In genomic region chr5:36948831-36949230, GRCm38 (mm10) we compare ENCODE assay signal across 9 mouse cellular contexts. TPM values are rescaled to one million over a fixed set of nuclear protein-coding genes. Genes with fewer than 3 reads are reported as not detected.
DNase-seq lines count a peak whose midpoint lies in the region; ATAC-seq and TF ChIP-seq lines count a peak whose summit lies in the region.
"Had no signal": no experiment of that assay in that cellular context is flagged by ENCODE, and none has a peak within 500 bp of the region (broad histone marks: within the 10 kb centered on the region; RNA-seq: fewer than 3 reads in every experiment).

No protein-coding gene starts in this region.

- ATAC-seq in CD4-positive, CD25-positive, alpha-beta regulatory T cell, adult 4 months = no peak
- ATAC-seq in hindbrain, embryonic 13.5 days (ENCODE audit: low FRiP score) = peak; percentile 27; the same call in 1 of the 2 replicates
- ATAC-seq in midbrain, embryonic 15.5 days (replicated peaks) = 0 out of 2 replicates have a peak, but pooled peaks have one; percentile 13

- H3K36me3 ChIP-seq in hindbrain, embryonic 13.5 days = peaks cover 13% of the 10 kb centered on the region; the same call in 1 of the 2 replicates
- H3K36me3 ChIP-seq in midbrain, embryonic 15.5 days (replicated peaks) = no peaks in the 10 kb centered on the region
- H3K36me3 ChIP-seq: limb, embryonic 13.5 days had no signal

- no peak overlapping the region for H3K4me3 ChIP-seq in bone marrow macrophage, adult 2 months (ENCODE audit: insufficient read depth, low read length)
- no peak overlapping the region for H3K4me3 ChIP-seq in embryonic fibroblast, embryonic 13.5 days (ENCODE audit: insufficient read depth, low read length)
- H3K4me3 ChIP-seq in hindbrain, embryonic 13.5 days = no peak overlapping the region
- H3K4me3 ChIP-seq in midbrain, embryonic 15.5 days = no peak overlapping the region
- H3K4me3 ChIP-seq: limb, embryonic 13.5 days had no signal

- no peak overlapping the region for H3K9ac ChIP-seq in hindbrain, embryonic 13.5 days
- H3K9ac ChIP-seq in midbrain, embryonic 15.5 days = no peak overlapping the region
- H3K9ac ChIP-seq: limb, embryonic 13.5 days had no signal

- intact Hi-C loops in left cerebral cortex, postnatal 25 days (cut with DNase I) = loop anchor here (5.0 kb wide), 1 partner anchor 112 kb away; no protein-coding TSS in a partner anchor

- WGBS in hindbrain, embryonic 13.5 days = 11% methylated on average over 3 of the region's 3 CpGs
- WGBS in midbrain, embryonic 15.5 days = 10% methylated on average over 3 of the region's 3 CpGs

- peak; percentile 80 for TF ChIP-seq CTCF in bone marrow macrophage, adult 2 months (IDR thresholded peaks at IDR 0.05; ENCODE audit: low read depth, low read length)
- TF ChIP-seq CTCF in embryonic fibroblast, embryonic 13.5 days (IDR thresholded peaks at IDR 0.05; ENCODE audit: borderline replicate concordance, insufficient read depth, low read length) = peak; percentile 97

- no peaks in the 10 kb centered on the region for H3K4me1 ChIP-seq in bone marrow macrophage, adult 2 months (ENCODE audit: control insufficient read depth, insufficient read depth, low read length)
- no peaks in the 10 kb centered on the region for H3K4me1 ChIP-seq in embryonic fibroblast, embryonic 13.5 days (ENCODE audit: control insufficient read depth, insufficient read depth, low read length)
- peaks cover 19% of the 10 kb centered on the region for H3K4me1 ChIP-seq in hindbrain, embryonic 13.5 days (replicated peaks)
- peaks cover 18% of the 10 kb centered on the region for H3K4me1 ChIP-seq in midbrain, embryonic 15.5 days
- H3K4me1 ChIP-seq: limb, embryonic 13.5 days had no signal

- H3K4me2 ChIP-seq in hindbrain, embryonic 13.5 days = no peak overlapping the region
- H3K4me2 ChIP-seq in midbrain, embryonic 15.5 days = no peak overlapping the region
- H3K4me2 ChIP-seq: limb, embryonic 13.5 days had no signal

- peaks cover 9% of the 10 kb centered on the region; the same call in 1 of the 2 replicates for H3K27me3 ChIP-seq in hindbrain, embryonic 13.5 days
- H3K27me3 ChIP-seq in midbrain, embryonic 15.5 days (replicated peaks) = no peaks in the 10 kb centered on the region

- H3K27ac ChIP-seq in bone marrow macrophage, adult 2 months (ENCODE audit: insufficient read depth, low read depth, low read length) = no peak overlapping the region
- no peak overlapping the region for H3K27ac ChIP-seq in embryonic fibroblast, embryonic 13.5 days (ENCODE audit: insufficient read depth, low read length)
- H3K27ac ChIP-seq in hindbrain, embryonic 13.5 days = no peak overlapping the region
- H3K27ac ChIP-seq in midbrain, embryonic 15.5 days = no peak overlapping the region
- H3K27ac ChIP-seq: limb, embryonic 13.5 days had no signal

- TF ChIP-seq POLR2A in bone marrow macrophage, adult 2 months (IDR thresholded peaks at IDR 0.05; ENCODE audit: borderline replicate concordance, low read depth, low read length) = no peak
- TF ChIP-seq POLR2A in embryonic fibroblast, embryonic 13.5 days (IDR thresholded peaks at IDR 0.05; ENCODE audit: low read depth, low read length) = no peak

- peak; percentile 85 for DNase-seq in CD4-positive, CD25-positive, alpha-beta regulatory T cell, adult 2 months (ENCODE audit: low read depth, low spot score)
- peak; percentile 75 to 83 for DNase-seq in left cerebral cortex, postnatal 25 days (ENCODE audit: low spot score in 2 of 2)
- DNase-seq in spleen, postnatal 10 days (ENCODE audit: low spot score in 2 of 2) = peak; percentile 41 to 83

- no peaks in the 10 kb centered on the region for H3K9me3 ChIP-seq in hindbrain, embryonic 13.5 days
- H3K9me3 ChIP-seq in midbrain, embryonic 15.5 days = no peaks in the 10 kb centered on the region
- H3K9me3 ChIP-seq: limb, embryonic 13.5 days had no signal

RNA-seq across cellular contexts. Expression of gene Wfs1, which starts 40.2 kb away (rescaled TPM):
- polyA plus RNA-seq in CD4-positive, CD25-positive, alpha-beta regulatory T cell, adult 4 months (2017; shearing (Covaris generic)) = 1 to 10 TPM in 1 of 2 experiments, under 1 TPM in 1; 0.81 to 1.7 TPM
- 3.6 and 4.3 TPM in 2 replicates for polyA plus RNA-seq in bone marrow macrophage, adult 2 months (2012; ENCODE audit: insufficient read depth, insufficient read length, missing spikeins)
- 23.7 and 26.4 TPM in 2 replicates for polyA plus RNA-seq in embryonic fibroblast, embryonic 13.5 days (2011; ENCODE audit: insufficient read length, low read depth, missing spikeins)
- polyA plus RNA-seq in hindbrain, embryonic 13.5 days (2015; fragmentation: Nextera tagmentation; extraction: Ambion mirVana) = 5.0 and 6.0 TPM in 2 replicates
- total RNA-seq in left cerebral cortex, postnatal 25 days (2021) = 100 to 1,000 TPM; 114 to 145 TPM
- 8.9 and 10.2 TPM in 2 replicates for polyA plus RNA-seq in midbrain, embryonic 15.5 days (2015; fragmentation: Nextera tagmentation; extraction: Ambion mirVana)
